Mouse (Mus musculus) brain, embryonic 14.5 days (tissue): ENCODE measurements around the gene Chrna7.

Source experiments
- CTCF ChIP-seq: fragments of 200-500 bp; IDR thresholded peaks from 2 replicates; pipeline ENCODE4 v1.5.1; 2012; ENCODE audit warnings: inconsistent platforms, mild to moderate bottlenecking, moderate library complexity, borderline replicate concordance; ENCODE audit not compliant: insufficient read depth, insufficient read length; ENCODE audit errors: extremely low read depth
- POLR2A ChIP-seq: fragments of 200-500 bp; IDR thresholded peaks from 2 replicates; pipeline ENCODE4 v1.6.1; 2012; ENCODE audit warnings: mild to moderate bottlenecking, inconsistent platforms, borderline replicate concordance; ENCODE audit not compliant: poor library complexity, insufficient read depth, insufficient read length, severe bottlenecking; ENCODE audit errors: extremely low read depth

DNA sequence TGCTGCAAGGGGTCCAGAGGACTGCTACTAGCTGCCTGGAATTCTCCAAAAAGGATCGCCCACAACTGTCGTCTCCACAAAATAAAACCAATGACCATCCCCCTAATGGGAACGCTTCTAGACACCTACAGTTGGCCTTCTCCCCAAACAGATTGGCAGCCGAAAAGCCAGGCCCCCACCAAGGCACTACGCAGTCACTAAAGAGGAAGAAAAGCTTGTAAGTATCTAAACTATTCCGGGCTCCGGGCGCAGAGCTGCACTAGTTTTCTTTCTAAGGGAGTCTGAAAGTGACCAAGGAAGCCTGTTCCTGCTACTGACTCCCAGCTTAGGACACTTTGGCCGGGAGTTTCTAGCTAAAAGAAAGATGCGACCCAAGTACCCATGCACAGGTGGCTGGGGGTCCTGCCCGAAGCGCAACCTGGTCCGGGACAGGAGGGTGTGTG, 707 bp downstream of the Chrna7 start:
- no peak for TF ChIP-seq CTCF
- TF ChIP-seq POLR2A = no peak
